Mouse (Mus musculus) forebrain, embryonic 11.5 days (tissue): ENCODE measurements around the gene Igsf23. TPM values are rescaled to one million over a fixed set of nuclear protein-coding genes. Genes with fewer than 3 reads are reported as not detected.
"Not testable (repeated sequence)": the region's sequence is repeated elsewhere in the genome, so short reads cannot be mapped to it uniquely, and the experiment has no call there.

Source experiments
- ATAC-seq: fragments of 200-750 bp; cut with Nextera tagmentation; replicated peaks from 2 replicates; pipeline ENCODE4 v1.8.0; 2017; ENCODE audit warnings: moderate TSS enrichment; ENCODE audit not compliant: low FRiP score
- DNase-seq: peaks from one replicate; pipeline ENCODE4 v3.0.0-alpha.2; 2017; ENCODE audit warnings: low spot score
- H3K27ac ChIP-seq: fragments of 300-500 bp; sonication (generic); 2 replicates; pipeline ENCODE4 v1.5.1; 2014; ENCODE audit warnings: low read depth, low read length
- H3K27me3 ChIP-seq: fragments of 300-500 bp; sonication (generic); 2 replicates; pipeline ENCODE4 v1.6.1; 2014; ENCODE audit warnings: mild to moderate bottlenecking, low read length, mixed read lengths; ENCODE audit not compliant: control insufficient read depth, insufficient read depth
- H3K36me3 ChIP-seq: fragments of 300-500 bp; sonication (generic); 2 replicates; pipeline ENCODE4 v1.6.1; 2014; ENCODE audit warnings: mild to moderate bottlenecking, low read length, moderate library complexity, mixed read lengths; ENCODE audit not compliant: control insufficient read depth, insufficient read depth
- H3K4me1 ChIP-seq: fragments of 300-500 bp; sonication (generic); replicated peaks from 2 replicates; pipeline ENCODE4 v1.6.1; 2014; ENCODE audit warnings: low read length, mixed read lengths; ENCODE audit not compliant: control insufficient read depth, insufficient read depth
- H3K4me2 ChIP-seq: fragments of 300-500 bp; sonication (generic); 2 replicates; pipeline ENCODE4 v1.6.1; 2014; ENCODE audit warnings: low read depth, mild to moderate bottlenecking, low read length, moderate library complexity, mixed read lengths; ENCODE audit not compliant: severe bottlenecking
- H3K4me3 ChIP-seq: fragments of 300-500 bp; sonication (generic); 2 replicates; pipeline ENCODE4 v1.5.1; 2014; ENCODE audit warnings: low read depth, low read length
- H3K9ac ChIP-seq: fragments of 300-500 bp; sonication (generic); 2 replicates; pipeline ENCODE4 v1.6.1; 2014; ENCODE audit warnings: low read length
- H3K9me3 ChIP-seq: fragments of 300-500 bp; sonication (generic); 2 replicates; pipeline ENCODE4 v1.6.1; 2016; ENCODE audit warnings: low read length, mixed read lengths; ENCODE audit not compliant: control insufficient read depth
- WGBS: fragments of 180-500 bp; shearing (Covaris S2); extraction: QIAGEN DNeasy Blood & Tissue Kit; methylation state at CpG from one replicate; pipeline ENCODE4 v1.1.7; 2014; 5-methylcytosine and 5-hydroxymethylcytosine counted together
- polyA plus RNA-seq: library from polyadenylated mRNA; unstranded; fragments of >200 nt; fragmentation: Nextera tagmentation; extraction: Ambion mirVana; gene quantifications from 2 replicates; pipeline ENCODE4 v1.2.1, GENCODE M21; 2014

Igsf23 gene
- polyA plus RNA-seq, result 0.13 TPM in 1 of 2 replicates, not detected in the other

GRCm38 (mm10) chr7:19950589-19950988, at the start of gene Igsf23:
Igsf23 (minus strand) TSS chr7:19950756.
- Histone ChIP-seq H3K4me3 (no peak within 1 kb of the TSS), H3K9ac (no peak within 1 kb of the TSS), H3K4me2 (no peak within 1 kb of the TSS), H3K27me3 (no peaks in the 10 kb centered on the region), H3K9me3 (no peaks in the 10 kb centered on the region), H3K36me3 (no peaks in the 10 kb centered on the region), H3K4me1 (no peaks in the 10 kb centered on the region), H3K27ac (no peak within 1 kb of the TSS)
- ATAC-seq (no peak), DNase-seq (no peak)
- 63% methylated on average over 9 of the region's 9 CpGs for WGBS

- H3K9ac ChIP-seq, H3K9me3 ChIP-seq, H3K27me3 ChIP-seq, DNase-seq, H3K36me3 ChIP-seq, H3K4me1 ChIP-seq, H3K27ac ChIP-seq, ATAC-seq, H3K4me2 ChIP-seq, H3K4me3 ChIP-seq: not testable (repeated sequence)
- WGBS, result 64% methylated on average over 3 of the region's 3 CpGs
Observed at GRCm38 (mm10) chr7:19996721-19997120, 46.2 kb upstream of the Igsf23 start.

DNA sequence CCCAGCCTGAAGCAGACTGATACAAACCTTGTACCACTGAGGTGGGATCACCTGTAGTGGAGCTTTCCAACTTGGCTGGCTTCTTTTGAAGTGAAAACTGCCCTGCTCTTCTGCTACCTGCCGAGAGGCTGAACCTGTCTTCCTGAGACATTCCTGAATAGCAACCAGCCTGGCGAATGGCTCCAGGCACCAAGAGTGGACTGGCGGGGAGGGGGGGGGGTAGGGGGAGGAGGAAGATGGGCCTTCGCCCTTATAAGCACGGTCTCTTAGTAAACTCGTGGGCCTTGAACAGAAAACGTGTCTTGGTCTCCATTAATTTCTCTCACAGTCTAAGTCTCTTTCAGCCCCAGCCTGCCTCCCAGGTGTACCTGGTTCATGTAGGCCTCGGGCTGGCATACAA, 40.6 kb upstream of the Igsf23 start, which contains the start of gene Nlrp9b:
Gene Nlrp9b (plus strand): TSS at position 301 of the 400 bp plus-strand sequence.
- H3K27me3 ChIP-seq, H3K27ac ChIP-seq, H3K9ac ChIP-seq, H3K4me3 ChIP-seq, DNase-seq, H3K4me1 ChIP-seq, H3K36me3 ChIP-seq, ATAC-seq, H3K4me2 ChIP-seq, H3K9me3 ChIP-seq: not testable (repeated sequence)
- 67% methylated on average over 8 of the region's 8 CpGs for WGBS

DNA sequence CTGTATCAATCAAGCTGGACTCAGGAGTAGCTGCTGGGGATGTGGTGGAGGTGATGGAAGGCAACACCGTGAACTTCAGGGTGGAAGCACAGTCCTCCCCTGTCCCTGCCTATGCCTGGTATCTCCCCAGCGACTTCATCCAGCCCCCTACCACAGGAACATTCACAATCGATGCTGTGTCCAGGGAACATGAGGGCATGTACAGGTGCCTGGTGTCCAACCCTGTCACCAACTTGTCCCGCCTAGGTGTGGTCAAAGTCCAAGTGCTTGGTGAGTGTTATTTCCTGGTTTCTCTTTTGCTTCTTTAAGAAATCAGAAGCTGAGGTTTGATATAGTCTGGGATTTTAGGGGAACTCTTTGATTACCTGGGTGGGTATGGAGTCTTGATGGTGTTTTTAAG, 21.0 kb upstream of the Igsf23 start:
- no peak for ATAC-seq
- 83% methylated on average over 4 of the region's 4 CpGs for WGBS
- peaks cover 5% of the 10 kb centered on the region; the same call in 1 of the 2 replicates for H3K9me3 ChIP-seq

GRCm38 (mm10) chr7:19970196-19970595, 19.6 kb upstream of the Igsf23 start:
- no peak overlapping the region for H3K9ac ChIP-seq
- H3K27ac ChIP-seq, result no peak overlapping the region
- ATAC-seq, result no peak
- no peaks in the 10 kb centered on the region for H3K27me3 ChIP-seq
- no peak for DNase-seq
- no peaks in the 10 kb centered on the region for H3K4me1 ChIP-seq
- no peak overlapping the region for H3K4me3 ChIP-seq
- WGBS, result 91% methylated on average over 8 of the region's 8 CpGs
- no peak overlapping the region for H3K4me2 ChIP-seq
- H3K36me3 ChIP-seq, result no peaks in the 10 kb centered on the region
- peaks cover 5% of the 10 kb centered on the region; the same call in 1 of the 2 replicates for H3K9me3 ChIP-seq

More for the DNA sequence above, 21.0 kb upstream of the Igsf23 start:
- Histone ChIP-seq H3K27me3 (no peaks in the 10 kb centered on the region), H3K4me3 (no peak overlapping the region), H3K9ac (no peak overlapping the region), H3K27ac (no peak overlapping the region), H3K4me1 (no peaks in the 10 kb centered on the region), H3K4me2 (no peak overlapping the region), H3K36me3 (no peaks in the 10 kb centered on the region)
- DNase-seq, result no peak

- Histone ChIP-seq H3K9ac (no peak overlapping the region), H3K27ac (no peak overlapping the region), H3K4me3 (no peak overlapping the region), H3K4me1 (no peaks in the 10 kb centered on the region), H3K4me2 (no peak overlapping the region), H3K27me3 (no peaks in the 10 kb centered on the region), H3K36me3 (no peaks in the 10 kb centered on the region), H3K9me3 (peaks cover 5% of the 10 kb centered on the region; the same call in 1 of the 2 replicates)
- WGBS, result 89% methylated on average over 4 of the region's 4 CpGs
- no peak for DNase-seq
- ATAC-seq, result no peak
Observed at GRCm38 (mm10) chr7:19969541-19970090, 19.1 kb upstream of the Igsf23 start.

GRCm38 (mm10) chr7:19969106-19969505, 18.6 kb upstream of the Igsf23 start:
- peaks cover 5% of the 10 kb centered on the region; the same call in 1 of the 2 replicates for H3K9me3 ChIP-seq
- no peak overlapping the region for H3K4me3 ChIP-seq
- no peak overlapping the region for H3K27ac ChIP-seq
- H3K9ac ChIP-seq, result no peak overlapping the region
- no peak overlapping the region for H3K4me2 ChIP-seq
- ATAC-seq, result no peak
- H3K27me3 ChIP-seq, result no peaks in the 10 kb centered on the region
- WGBS, result 84% methylated on average over 3 of the region's 3 CpGs
- DNase-seq, result no peak
- no peaks in the 10 kb centered on the region for H3K36me3 ChIP-seq
- no peaks in the 10 kb centered on the region for H3K4me1 ChIP-seq

DNA sequence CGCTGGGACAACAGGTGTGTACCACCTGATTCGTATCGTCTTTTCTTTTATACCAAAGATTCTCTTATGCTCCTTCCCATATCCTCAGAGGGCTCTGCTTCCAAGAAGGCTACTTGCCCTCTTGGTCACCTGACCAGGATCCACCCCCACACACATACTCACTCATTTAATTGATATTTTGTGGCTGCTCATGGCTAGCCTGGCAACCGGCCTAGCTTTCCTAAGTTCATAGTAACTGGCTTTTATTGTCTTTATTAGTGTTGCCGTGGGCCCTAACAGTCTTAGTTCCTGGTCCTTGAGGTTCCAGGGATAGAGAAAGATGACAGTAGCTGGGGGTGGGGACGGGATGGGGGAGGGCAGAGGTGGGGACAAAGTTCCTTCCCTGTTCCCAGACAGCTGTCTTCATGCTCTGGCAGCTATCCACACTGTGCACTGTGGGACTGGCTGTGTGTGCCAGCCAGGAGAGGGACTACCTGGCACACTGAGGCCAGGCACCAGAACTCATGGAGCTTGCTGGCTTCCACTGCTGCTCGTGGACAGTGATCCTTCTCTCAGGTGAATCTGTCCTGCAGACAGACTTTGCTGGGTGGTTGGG, 14.5 kb upstream of the Igsf23 start, which contains the start of gene Ceacam20:
Gene Ceacam20 (plus strand): TSS at position 428 of the 595 bp plus-strand sequence.
- no peaks in the 10 kb centered on the region for H3K36me3 ChIP-seq
- peaks cover 3% of the 10 kb centered on the region; the same call in 1 of the 2 replicates for H3K9me3 ChIP-seq
- no peak within 1 kb of the TSS for H3K4me2 ChIP-seq
- no peak within 1 kb of the TSS for H3K4me3 ChIP-seq
- H3K27me3 ChIP-seq, result no peaks in the 10 kb centered on the region
- DNase-seq, result no peak
- H3K27ac ChIP-seq, result no peak within 1 kb of the TSS
- H3K9ac ChIP-seq, result no peak within 1 kb of the TSS
- WGBS, result 80% methylated on average over 7 of the region's 7 CpGs
- ATAC-seq, result no peak
- H3K4me1 ChIP-seq, result no peaks in the 10 kb centered on the region

DNA sequence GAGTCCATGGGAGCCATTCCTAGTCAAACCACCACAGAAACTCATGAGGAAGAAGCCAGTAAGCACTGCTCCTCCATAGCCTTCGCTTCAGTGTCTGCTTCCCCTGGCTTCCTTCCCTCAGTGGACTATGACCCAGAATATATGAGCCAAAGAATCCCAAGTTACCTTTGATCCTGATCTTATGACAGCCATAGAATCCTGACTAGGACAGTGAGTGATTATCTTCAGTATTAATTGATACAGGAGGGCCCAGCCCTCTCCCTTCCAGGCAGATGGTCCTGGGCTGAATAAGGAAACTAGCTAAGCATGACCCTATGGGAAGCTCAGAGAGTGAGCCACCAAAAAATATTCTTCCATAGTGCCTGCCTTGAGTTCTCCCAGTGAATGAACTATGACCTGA, 11.9 kb upstream of the Igsf23 start:
- H3K9ac ChIP-seq, result no peak overlapping the region
- ATAC-seq (no peak), DNase-seq (no peak)
- WGBS, result 60% methylated on average over 1 of the region's 1 CpGs
- H3K4me3 ChIP-seq, result no peak overlapping the region
- no peaks in the 10 kb centered on the region for H3K4me1 ChIP-seq
- H3K27ac ChIP-seq, result no peak overlapping the region
- H3K36me3 ChIP-seq, result no peaks in the 10 kb centered on the region
- H3K9me3 ChIP-seq, result no peaks in the 10 kb centered on the region
- no peaks in the 10 kb centered on the region for H3K27me3 ChIP-seq
- H3K4me2 ChIP-seq, result no peak overlapping the region
